Mouse (Mus musculus) embryonic facial prominence, embryonic 14.5 days (tissue): ENCODE measurements around the gene Gp1bb. TPM values are rescaled to one million over a fixed set of nuclear protein-coding genes. Genes with fewer than 3 reads are reported as not detected.

Experiments
- ATAC-seq: fragments of 200-750 bp; cut with Nextera tagmentation; 2 replicates; pipeline ENCODE4 v1.8.0; 2017; ENCODE audit warnings: low read depth, moderate number of reproducible peaks, moderate TSS enrichment
- DNase-seq: peaks from one replicate; pipeline ENCODE4 v3.0.0-alpha.2; 2015; ENCODE audit warnings: low spot score
- H3K27ac ChIP-seq: fragments of 300-500 bp; sonication (generic); replicated peaks from 2 replicates; pipeline ENCODE4 v1.5.1; 2014; ENCODE audit warnings: low read depth, mild to moderate bottlenecking, low read length, moderate library complexity
- H3K27me3 ChIP-seq: fragments of 300-500 bp; sonication (generic); replicated peaks from 2 replicates; pipeline ENCODE4 v1.6.1; 2014; ENCODE audit warnings: low read length; ENCODE audit not compliant: control insufficient read depth, insufficient read depth
- H3K36me3 ChIP-seq: fragments of 300-500 bp; sonication (generic); 2 replicates; pipeline ENCODE4 v1.6.1; 2014; ENCODE audit warnings: low read length, mixed read lengths; ENCODE audit not compliant: control insufficient read depth, insufficient read depth
- H3K4me1 ChIP-seq: fragments of 300-500 bp; sonication (generic); 2 replicates; pipeline ENCODE4 v1.6.1; 2014; ENCODE audit warnings: antibody characterized with exemption, low read length; ENCODE audit not compliant: control insufficient read depth, insufficient read depth
- H3K4me2 ChIP-seq: fragments of 300-500 bp; sonication (generic); 2 replicates; pipeline ENCODE4 v1.6.1; 2014; ENCODE audit warnings: low read depth, mild to moderate bottlenecking, low read length, moderate library complexity, mixed read lengths
- H3K4me3 ChIP-seq: fragments of 300-500 bp; sonication (generic); 2 replicates; pipeline ENCODE4 v1.5.1; 2014; ENCODE audit warnings: low read depth, mild to moderate bottlenecking, low read length
- H3K9ac ChIP-seq: fragments of 300-500 bp; sonication (generic); 2 replicates; pipeline ENCODE4 v1.6.1; 2014; ENCODE audit warnings: low read depth, mild to moderate bottlenecking, low read length, moderate library complexity, mixed read lengths
- H3K9me3 ChIP-seq: fragments of 300-500 bp; sonication (generic); 2 replicates; pipeline ENCODE4 v1.6.1; 2016; ENCODE audit warnings: low read length; ENCODE audit not compliant: control insufficient read depth
- WGBS: fragments of 180-500 bp; shearing (Covaris S2); extraction: QIAGEN DNeasy Blood & Tissue Kit; methylation state at CpG from one replicate; pipeline ENCODE4 v1.1.7; 2014; 5-methylcytosine and 5-hydroxymethylcytosine counted together
- polyA plus RNA-seq: library from polyadenylated mRNA; unstranded; fragments of >200 nt; fragmentation: Nextera tagmentation; extraction: Ambion mirVana; gene quantifications from 2 replicates; pipeline ENCODE4 v1.2.1, GENCODE M21; 2014

Gene Gp1bb
- 3.0 and 3.1 TPM in 2 replicates for polyA plus RNA-seq

DNA sequence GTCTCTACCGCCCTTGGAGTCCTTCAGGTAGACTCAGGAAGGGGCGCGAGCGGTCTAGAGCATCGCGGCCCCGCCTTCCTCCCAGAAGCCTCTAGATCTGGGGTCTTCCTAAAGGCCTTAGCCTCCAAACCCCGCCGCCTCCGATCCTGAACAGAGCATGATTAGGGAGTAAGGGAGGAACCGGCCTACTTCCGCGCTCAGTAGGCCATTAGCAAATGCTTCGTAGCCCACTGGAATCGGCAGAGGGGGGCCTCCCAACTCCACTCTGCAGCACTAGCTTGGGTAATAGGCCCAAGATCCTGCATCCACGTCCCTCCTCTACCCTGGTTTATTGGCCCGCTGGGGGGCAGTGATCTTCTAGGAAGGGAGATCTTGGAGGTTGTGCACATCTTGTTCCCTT, at the start of gene Gp1bb:
Gene Gp1bb, minus strand, starts transcription at position 385 of the 400 bp plus-strand sequence.
- ATAC-seq = no peak
- 30% methylated on average over 16 of the region's 17 CpGs for WGBS
- Histone ChIP-seq H3K4me2 (peak within 1 kb of the TSS; percentile 93), H3K9ac (peak within 1 kb of the TSS; percentile 55), H3K36me3 (peaks cover 33% of the 10 kb centered on the region), H3K27me3 (peaks cover 83% of the 10 kb centered on the region), H3K4me3 (peak within 1 kb of the TSS; percentile 50), H3K4me1 (peaks cover 22% of the 10 kb centered on the region), H3K27ac (no peak within 1 kb of the TSS), H3K9me3 (no peaks in the 10 kb centered on the region)
- no peak for DNase-seq

DNA sequence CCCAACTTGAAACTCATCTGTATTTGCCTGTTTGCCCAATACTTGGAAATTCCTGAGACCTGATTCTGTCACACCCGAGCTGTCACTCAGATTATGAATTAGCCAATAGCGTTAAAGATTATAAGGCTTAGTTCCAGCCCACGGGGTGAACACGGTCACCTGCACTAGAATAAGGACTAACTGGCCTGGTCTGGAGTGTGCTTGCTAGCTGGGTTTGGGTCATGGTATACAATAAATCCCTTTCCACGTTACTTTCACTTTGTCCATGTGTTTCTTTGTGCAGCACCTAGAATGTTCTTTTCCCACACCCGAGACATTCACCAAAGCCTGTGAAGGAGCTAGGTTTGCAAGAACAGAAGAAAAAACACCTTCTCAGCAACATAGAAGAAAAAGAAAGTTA, 47.7 kb upstream of the Gp1bb start:
- no peak overlapping the region for H3K27ac ChIP-seq
- H3K27me3 ChIP-seq = no peaks in the 10 kb centered on the region
- ATAC-seq (no peak), DNase-seq (no peak)
- no peak overlapping the region for H3K4me3 ChIP-seq
- H3K4me1 ChIP-seq = no peaks in the 10 kb centered on the region
- WGBS = 70% methylated on average over 6 of the region's 6 CpGs
- no peak overlapping the region for H3K4me2 ChIP-seq
- H3K9ac ChIP-seq = no peak overlapping the region
- H3K9me3 ChIP-seq = no peaks in the 10 kb centered on the region
- H3K36me3 ChIP-seq = no peaks in the 10 kb centered on the region

DNA sequence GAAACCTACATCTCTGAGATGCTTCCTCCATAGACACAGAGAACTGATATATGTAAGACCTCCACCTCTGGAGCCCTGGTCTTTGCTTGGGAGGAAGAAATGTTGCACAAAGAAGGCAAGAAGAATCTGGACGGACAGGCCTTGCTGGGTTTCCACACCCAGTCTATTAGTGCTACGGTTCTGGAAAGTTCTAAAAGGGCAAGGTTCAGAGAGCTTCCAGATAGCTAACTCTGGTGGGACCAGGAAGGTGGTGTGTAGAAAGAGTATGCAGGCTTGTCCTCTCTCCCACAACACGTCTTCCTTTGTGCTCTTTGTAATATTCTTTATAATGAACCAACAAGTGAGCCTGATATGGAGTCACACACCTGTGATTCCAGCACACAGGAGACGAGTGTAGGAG, 36.4 kb upstream of the Gp1bb start:
- H3K4me1 ChIP-seq = no peaks in the 10 kb centered on the region
- H3K27me3 ChIP-seq = no peaks in the 10 kb centered on the region
- H3K4me3 ChIP-seq = no peak overlapping the region
- no peak overlapping the region for H3K27ac ChIP-seq
- no peak overlapping the region for H3K9ac ChIP-seq
- no peaks in the 10 kb centered on the region for H3K36me3 ChIP-seq
- DNase-seq (no peak), ATAC-seq (no peak)
- no peaks in the 10 kb centered on the region for H3K9me3 ChIP-seq
- WGBS = 64% methylated on average over 4 of the region's 4 CpGs
- H3K4me2 ChIP-seq = no peak overlapping the region

DNA sequence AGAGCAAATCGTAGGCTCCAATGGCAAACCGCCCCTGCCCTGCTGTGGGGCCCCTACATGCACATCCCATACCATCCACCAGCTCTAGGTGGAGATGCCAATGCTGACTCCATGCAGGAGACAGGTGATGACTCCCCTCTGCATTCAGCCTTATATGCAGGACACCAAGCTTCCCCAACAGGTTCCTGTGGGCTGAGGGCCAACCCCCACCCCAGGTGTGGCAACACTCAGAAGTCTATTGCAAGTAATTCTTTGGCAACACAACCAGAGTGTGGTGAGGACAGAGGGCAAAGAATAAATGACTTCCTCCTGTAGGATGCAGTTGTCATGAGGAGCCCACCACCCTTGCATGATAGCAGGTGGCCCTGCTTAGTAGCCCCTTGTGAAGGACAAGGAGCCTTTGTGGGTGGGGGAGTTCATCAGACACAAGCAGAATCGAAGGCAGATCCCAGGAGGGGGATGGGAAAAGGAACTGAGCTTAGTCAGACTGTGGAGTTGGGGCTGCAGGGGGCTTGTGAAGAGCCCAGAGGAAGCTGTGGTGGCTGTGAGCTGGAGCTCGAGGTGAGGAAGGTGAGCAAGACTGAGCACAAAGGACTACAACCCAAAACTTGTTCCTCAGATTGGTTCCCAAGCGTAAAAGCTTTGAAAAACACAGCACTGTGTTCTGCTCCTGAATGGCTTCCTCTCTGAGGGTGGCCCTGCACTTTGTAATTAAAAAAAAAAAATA, 33.3 kb upstream of the Gp1bb start:
- Histone ChIP-seq H3K4me2 (no peak overlapping the region), H3K27me3 (no peaks in the 10 kb centered on the region), H3K36me3 (no peaks in the 10 kb centered on the region), H3K9ac (no peak overlapping the region), H3K4me1 (no peaks in the 10 kb centered on the region), H3K27ac (no peak overlapping the region), H3K4me3 (no peak overlapping the region), H3K9me3 (no peaks in the 10 kb centered on the region)
- ATAC-seq = no peak
- no peak for DNase-seq
- 58% methylated on average over 5 of the region's 5 CpGs for WGBS

DNA sequence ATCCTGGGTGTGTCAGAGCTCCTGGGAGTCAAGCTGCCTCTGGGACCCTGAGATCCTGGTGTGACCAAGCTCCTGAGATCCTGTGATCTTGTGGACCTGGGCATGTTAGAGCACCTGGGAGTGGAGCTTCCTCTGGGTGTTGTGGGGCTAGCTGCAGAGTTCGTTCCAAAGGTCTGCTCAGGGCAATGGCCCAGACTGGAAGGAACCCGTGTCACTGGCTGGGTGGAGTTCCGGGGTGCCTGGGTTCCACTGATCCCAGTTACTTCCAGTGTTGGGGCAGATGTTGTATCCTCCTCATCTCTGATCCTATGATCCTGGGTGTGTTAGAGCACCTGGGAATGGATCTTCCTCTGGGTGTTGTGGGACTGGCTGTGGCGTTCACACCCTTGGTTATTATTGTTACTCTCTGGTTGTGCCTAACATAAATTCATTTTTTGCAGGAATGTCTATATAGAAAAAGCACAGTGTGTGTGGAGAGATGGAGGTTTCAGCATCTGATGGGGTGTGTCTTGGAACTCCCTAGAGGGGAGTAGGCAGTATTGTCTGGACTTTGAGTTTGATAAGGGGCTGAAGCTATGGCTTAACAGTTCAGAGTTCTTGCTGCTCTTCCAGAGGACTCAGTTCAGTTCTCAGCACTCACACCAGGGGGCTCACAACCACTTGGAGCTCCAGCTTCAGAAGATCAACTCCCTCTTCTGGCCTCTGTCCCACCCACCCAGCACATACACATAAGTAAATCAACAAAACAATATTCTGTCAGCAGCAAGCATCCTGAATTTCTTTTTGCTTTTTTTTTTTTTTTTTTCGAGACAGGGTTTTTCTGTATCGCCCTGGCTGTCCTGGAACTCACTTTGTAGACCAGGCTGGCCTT, 31.3 kb upstream of the Gp1bb start:
- no peak overlapping the region for H3K4me3 ChIP-seq
- no peaks in the 10 kb centered on the region for H3K36me3 ChIP-seq
- no peaks in the 10 kb centered on the region for H3K4me1 ChIP-seq
- 86% methylated on average over 6 of the region's 6 CpGs for WGBS
- no peak for DNase-seq
- H3K9me3 ChIP-seq = no peaks in the 10 kb centered on the region
- H3K27me3 ChIP-seq = no peaks in the 10 kb centered on the region
- ATAC-seq = no peak
- H3K27ac ChIP-seq = no peak overlapping the region
- no peak overlapping the region for H3K9ac ChIP-seq
- H3K4me2 ChIP-seq = no peak overlapping the region

DNA sequence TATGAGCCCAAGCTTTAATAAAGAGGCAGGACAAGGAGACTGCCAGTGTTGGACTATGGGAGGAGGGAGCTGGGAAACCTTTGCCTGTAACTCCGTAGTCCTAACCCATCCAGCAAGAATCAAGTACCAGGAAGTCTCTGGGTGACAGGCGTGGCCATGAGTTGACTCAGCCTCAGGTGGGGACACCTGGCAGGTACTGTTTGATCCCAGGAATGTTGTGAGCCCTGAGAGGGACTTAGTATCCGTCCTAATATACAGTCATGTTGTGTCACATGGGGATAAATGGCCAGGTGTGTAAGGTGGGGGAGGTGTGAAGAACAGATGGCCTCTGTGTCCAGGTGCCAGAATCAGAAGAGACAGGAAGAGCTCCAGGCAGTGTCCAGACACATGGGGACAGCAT, 26.9 kb upstream of the Gp1bb start:
- Histone ChIP-seq H3K4me3 (no peak overlapping the region), H3K27me3 (no peaks in the 10 kb centered on the region), H3K4me1 (peaks cover 5% of the 10 kb centered on the region; the same call in 1 of the 2 replicates), H3K27ac (no peak overlapping the region), H3K9ac (no peak overlapping the region), H3K36me3 (no peaks in the 10 kb centered on the region), H3K4me2 (no peak overlapping the region), H3K9me3 (no peaks in the 10 kb centered on the region)
- ATAC-seq (no peak), DNase-seq (no peak)
- WGBS = 62% methylated on average over 3 of the region's 3 CpGs

DNA sequence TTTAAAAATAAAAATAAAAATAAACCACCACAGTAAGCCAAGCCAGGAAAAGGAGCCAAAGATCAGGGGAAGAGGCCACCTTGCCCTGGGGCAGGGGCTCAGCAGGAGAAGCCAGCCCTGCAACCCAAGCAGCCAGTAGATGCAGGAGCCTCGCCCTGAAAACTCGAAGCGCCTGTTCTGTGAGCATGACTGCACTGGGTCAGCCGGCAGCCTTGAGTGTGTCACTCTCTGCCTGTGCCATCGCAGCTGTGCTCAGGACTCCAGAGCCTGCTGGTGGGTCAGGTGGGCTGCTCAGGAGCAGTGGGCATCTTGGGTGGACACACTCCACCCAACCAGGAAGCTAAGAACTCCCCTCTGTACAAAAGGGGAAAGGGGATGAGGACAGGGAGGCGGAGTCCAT, 23.1 kb upstream of the Gp1bb start:
- H3K27me3 ChIP-seq = no peaks in the 10 kb centered on the region
- no peak overlapping the region for H3K4me2 ChIP-seq
- H3K9ac ChIP-seq = no peak overlapping the region
- no peaks in the 10 kb centered on the region for H3K36me3 ChIP-seq
- peak; percentile 55 for ATAC-seq
- H3K9me3 ChIP-seq = no peaks in the 10 kb centered on the region
- 50% methylated on average over 6 of the region's 6 CpGs for WGBS
- peak; percentile 47 for DNase-seq
- H3K4me1 ChIP-seq = peaks cover 5% of the 10 kb centered on the region; the same call in 1 of the 2 replicates
- peak overlapping the region; percentile 80 for H3K27ac ChIP-seq
- no peak overlapping the region for H3K4me3 ChIP-seq

DNA sequence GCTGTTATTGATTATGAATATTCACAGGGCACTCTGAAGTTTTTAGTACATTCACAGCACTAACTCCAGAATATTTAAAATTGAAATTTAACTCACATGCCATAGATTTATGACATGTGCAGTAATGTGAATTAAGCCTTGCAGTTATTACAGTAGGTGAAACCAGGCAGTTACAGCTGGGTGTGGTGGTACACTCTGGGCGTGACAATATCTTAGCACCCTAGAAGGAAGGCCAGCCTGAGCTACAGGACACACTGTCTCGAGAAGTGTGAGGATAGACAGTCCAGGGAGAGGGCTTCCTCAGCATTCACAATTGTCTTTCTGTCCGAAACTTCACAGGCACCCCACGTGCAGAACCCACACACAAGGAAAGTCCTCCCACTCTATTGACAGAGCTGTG, 22.3 kb upstream of the Gp1bb start:
- no peak overlapping the region; the same call in 1 of the 2 replicates for H3K27ac ChIP-seq

More for the DNA sequence above, 22.3 kb upstream of the Gp1bb start:
- H3K9me3 ChIP-seq = no peaks in the 10 kb centered on the region
- H3K27me3 ChIP-seq = no peaks in the 10 kb centered on the region
- H3K4me1 ChIP-seq = peaks cover 5% of the 10 kb centered on the region; the same call in 1 of the 2 replicates
- H3K4me3 ChIP-seq = no peak overlapping the region
- H3K36me3 ChIP-seq = no peaks in the 10 kb centered on the region
- ATAC-seq (no peak), DNase-seq (no peak)
- WGBS = 84% methylated on average over 4 of the region's 4 CpGs
- H3K4me2 ChIP-seq = no peak overlapping the region
- no peak overlapping the region for H3K9ac ChIP-seq
